Mouse (Mus musculus) left cerebral cortex, postnatal 10 days (tissue): ENCODE measurements at regions not wholly inside any gene's neighbourhood (a gene's known extent, or its start where the extent isn't known, plus 50 kb on each side); places are given as distances from the start of the nearest gene placed in this dataset.
A peak's percentile ranks its signal among the peaks of the same experiment; 100 is the strongest.
"Not testable (repeated sequence)": the region's sequence is repeated elsewhere in the genome, so short reads cannot be mapped to it uniquely, and the experiment has no call there.

Source experiments
- DNase-seq, 2 experiments: peaks; one replicate each; pipeline ENCODE4 v3.0.0; 2021 to 2022; ENCODE audit warnings: low spot score in 2 of 2, mixed read lengths in 1 of 2; ENCODE audit errors: extremely low spot score in 1 of 2
- intact Hi-C: fragments of 180-260 bp; cut with DNase I; formaldehyde crosslinking; loops from one replicate; pipeline ENCODE4 v1.15.1; 2025

DNA sequence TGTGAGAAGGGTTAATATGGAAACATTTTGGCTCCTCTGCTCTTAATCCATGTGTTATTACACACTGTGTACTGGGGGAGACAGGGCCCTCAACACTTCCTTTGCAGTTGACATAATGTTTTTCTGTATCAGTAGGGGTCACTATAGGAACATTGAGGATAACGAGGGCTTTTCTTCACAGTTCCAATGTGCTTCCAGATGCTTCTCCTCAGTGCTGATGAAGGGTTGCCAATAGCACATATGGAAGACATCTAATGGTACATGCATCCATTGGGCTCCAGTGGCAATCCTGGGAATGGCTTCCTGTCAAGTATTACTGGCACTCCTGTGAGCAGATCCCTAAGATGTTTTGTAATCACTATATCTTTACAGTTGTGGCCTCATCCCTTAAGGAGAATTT is 62.1 kb downstream of the Naa11 start:
- no peak for DNase-seq
- intact Hi-C loops: no loop called here

GRCm38 (mm10) chr5:97325831-97326230 is 66.3 kb downstream of the Naa11 start:
- no peak for DNase-seq
- intact Hi-C loops: no loop called here

GRCm38 (mm10) chr5:97323873-97324272 is 68.3 kb downstream of the Naa11 start:
- DNase-seq: no peak
- intact Hi-C loops: no loop called here

DNA sequence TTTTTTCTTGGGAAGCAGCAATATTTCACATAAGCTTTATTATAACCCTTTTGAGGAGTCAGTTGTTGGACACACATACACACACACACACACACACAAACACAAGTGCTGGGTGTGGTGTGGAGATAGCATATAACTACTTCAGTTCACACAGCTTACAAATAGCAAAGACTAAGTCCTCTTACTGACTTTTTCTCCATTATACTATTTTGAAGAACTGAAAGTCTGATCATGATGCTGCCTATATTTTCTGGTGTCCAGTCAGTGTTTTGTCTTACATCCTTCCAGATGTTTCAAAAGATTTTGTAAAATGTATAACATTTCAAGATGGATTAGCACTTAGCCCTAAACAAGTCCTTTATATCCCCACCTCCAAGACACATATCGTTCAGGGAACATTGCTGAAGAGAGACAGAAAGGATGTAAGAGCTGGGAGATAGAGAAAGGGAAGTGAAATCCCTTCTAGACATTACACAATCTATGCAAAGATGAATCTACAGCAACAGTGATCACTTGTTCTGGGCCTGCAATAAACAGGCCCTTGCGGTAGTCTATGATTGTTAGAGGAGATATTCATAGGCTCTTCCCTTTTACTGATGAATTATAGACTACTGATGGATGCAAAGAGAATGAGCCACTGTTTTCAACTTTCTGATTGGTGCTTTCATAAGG is 72.2 kb downstream of the Naa11 start:
- intact Hi-C loops: no loop called here
- DNase-seq: no peak

DNA sequence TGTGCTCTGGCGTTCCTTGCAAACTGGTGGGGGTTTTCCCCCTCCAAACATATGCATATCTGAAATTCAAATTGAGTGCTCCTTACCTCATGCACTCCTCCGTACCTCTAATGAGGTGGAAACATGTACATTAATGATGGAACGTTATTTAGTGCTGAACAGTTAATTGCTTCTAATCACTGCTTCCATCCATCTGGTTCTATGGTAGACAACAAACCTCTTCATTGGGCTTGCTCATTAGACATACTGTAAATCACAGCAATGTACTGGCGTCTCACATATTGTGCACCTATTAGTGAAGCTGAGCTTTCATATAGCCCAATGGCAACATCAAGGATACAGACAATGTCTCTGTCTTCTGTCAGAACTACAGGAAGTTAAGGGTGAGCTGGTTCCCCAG is 85.3 kb downstream of the Naa11 start:
- no peak for DNase-seq
- intact Hi-C loops: no loop called here

GRCm38 (mm10) chr5:97304921-97305320 is 87.3 kb downstream of the Naa11 start:
- intact Hi-C loops: no loop called here
- DNase-seq: no peak

DNA sequence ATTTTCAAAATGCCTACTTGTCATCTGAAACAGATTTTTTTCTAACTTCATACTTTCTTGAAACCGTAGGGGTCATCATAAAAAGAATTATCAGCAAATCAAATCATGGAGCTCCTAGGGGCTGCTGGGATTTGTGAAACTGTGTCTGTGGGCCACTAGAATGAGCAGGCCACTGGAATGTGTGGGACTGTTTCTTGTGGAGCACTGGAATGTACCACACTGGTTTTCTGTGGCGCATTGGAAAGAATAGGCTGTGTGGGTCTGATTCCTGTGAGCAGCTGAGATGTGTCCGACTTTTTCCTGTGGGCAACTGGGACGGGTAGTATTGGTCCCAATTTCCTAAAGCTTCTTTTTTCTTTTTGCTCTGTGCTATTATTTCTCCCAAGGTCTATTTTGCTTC is 90.6 kb downstream of the Naa11 start:
- no peak for DNase-seq
- intact Hi-C loops: no loop called here

DNA sequence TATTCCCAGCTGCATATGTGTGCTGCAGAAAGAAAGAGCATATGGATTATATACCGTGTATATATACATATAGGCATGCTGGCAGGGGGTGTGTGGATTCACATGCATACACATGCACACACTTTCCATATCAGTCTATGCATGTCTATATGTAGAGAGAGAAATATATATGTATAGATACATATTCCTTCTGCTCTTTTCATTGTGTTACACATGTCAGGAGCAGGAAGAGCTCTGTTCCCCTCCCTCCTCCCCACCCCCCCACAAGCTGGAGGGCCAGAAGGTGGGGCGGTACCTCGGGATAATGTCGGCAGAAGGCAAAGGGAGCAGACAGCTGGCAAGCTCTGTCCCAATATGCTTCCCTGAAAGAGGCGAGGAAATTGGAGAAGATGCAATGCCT is 91.3 kb downstream of the Naa11 start:
- intact Hi-C loops: no loop called here
- DNase-seq: peak; percentile 49 to 56

DNA sequence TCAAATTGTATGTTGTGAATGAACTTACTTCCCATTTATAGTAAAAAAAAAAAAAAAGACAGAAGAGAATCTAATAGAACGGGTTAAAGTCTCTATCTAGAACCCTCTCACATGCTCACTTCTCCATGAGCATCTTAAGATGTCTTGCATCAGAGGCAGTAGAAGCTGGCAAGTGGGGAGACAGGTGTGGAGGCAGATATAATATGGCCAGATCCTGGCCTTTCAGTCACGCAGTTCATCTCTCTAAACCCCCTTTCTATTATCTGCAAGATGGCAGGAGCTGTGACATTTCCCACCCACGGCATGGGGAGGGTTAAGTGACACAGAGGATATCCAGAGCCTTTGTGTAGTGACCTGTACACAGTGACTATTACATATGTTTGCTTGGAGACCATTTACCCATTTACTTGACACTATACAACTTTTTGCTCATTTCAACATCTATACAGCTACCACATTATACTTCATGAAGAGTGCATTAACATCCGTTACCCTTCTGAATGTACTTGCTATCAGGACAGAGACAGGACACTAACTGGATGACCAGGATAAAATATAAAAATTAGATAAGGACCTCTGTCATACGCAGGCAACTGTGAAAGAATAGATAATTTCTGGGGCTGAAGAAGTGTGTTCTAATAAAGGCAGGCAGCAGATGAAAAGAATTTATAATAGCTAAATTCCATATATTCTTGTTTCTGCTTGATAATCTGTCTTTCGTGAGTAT is 91.9 kb downstream of the Naa11 start:
- intact Hi-C loops: no loop called here
- DNase-seq: no peak

- no peak for DNase-seq
- intact Hi-C loops: no loop called here
Measured at GRCm38 (mm10) chr5:97299631-97300030, 92.5 kb downstream of the Naa11 start.

GRCm38 (mm10) chr5:97296213-97296612 is 96.0 kb downstream of the Naa11 start:
- intact Hi-C loops: no loop called here
- no peak for DNase-seq

DNA sequence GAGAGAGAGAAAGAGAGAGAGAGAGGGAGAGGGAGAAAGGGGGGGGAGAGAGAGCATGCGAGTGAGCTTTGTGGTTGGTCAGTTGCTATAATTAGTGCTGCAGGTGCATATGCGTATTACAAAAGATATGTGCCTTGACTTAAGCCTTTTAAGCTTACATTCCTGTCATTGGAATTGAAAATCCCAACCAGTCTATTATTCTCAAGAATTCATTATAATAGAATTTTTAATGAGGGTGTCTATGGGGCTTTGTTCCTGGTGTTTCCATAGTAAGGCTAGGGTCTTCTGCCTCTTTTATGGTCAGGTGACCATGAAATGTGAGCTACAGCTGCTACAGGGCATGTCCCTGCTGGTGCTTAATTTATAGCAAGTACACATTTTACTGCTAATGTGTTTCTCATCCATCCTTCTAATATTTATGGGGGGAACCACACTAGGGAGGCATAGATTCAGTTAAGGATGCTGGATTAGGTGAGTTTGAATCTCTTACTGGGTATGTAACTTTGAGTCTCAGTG is 102.0 kb downstream of the Naa11 start:
- no peak for DNase-seq
- intact Hi-C loops: no loop called here

- intact Hi-C loops: no loop called here
- peak in 1 of 2 experiments; percentile 36 for DNase-seq
Measured at GRCm38 (mm10) chr5:97289401-97290165, 102.6 kb downstream of the Naa11 start.

GRCm38 (mm10) chr5:97279455-97279854 is 112.7 kb downstream of the Naa11 start:
- intact Hi-C loops: no loop called here
- DNase-seq: no peak

DNA sequence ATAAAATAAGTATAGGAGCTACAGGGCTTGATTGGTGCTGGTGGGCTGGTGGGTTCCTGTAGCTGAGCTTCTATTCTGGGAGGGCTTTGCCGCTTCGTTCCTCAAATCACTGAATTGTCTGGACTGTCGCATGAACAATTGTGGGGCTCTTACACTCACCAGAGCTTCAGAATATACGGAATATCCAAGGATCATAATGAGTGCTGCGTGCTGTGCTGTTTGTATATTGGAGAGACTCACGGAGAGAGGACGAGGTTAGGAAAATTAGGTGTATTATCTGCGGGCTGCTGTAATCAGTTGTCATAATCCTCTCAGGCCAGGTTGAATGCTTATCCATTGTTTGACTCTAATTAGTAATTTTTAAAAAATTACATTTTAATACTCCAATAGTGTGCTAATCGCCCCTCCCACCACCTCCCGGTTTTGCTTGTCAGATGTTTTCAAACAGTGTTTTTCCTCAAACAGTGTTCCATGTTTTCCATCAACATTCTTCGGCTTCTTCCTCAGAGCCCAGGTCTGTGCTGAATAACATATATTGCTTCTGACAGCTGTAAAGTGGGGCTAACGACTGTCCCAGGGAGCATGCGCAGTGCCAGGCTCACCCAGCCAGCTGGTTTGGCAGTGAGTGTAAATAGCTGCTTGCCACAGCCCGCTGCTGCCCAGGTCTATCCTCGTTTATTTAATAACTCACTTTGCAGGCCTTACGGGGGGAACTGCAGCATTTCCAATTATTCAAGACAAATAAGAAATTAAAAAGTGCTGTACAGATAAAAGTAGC is 114.2 kb downstream of the Naa11 start:
- intact Hi-C loops: no loop called here
- peak in 1 of 2 experiments; percentile 26 for DNase-seq

DNA sequence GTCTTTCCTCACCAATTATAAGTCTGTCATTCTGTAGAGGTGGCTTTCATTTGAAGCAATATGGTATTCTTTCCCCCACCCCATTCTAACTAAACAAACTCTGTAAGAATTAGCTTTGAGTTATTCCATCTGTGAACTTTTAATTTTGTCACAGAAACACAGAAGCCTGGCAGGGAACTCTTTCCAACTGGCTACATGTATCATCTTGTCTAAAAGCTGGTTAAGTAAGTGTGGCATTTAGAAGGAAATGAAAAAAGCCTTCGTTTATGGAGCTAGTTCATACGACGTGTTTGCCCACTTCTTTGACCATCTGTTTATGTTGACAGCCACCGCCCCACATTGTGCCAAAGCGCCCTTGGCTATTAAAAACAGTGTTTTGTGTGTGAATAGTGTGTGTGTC is 115.5 kb downstream of the Naa11 start:
- intact Hi-C loops: no loop called here
- DNase-seq: peak in 1 of 2 experiments; percentile 21

DNA sequence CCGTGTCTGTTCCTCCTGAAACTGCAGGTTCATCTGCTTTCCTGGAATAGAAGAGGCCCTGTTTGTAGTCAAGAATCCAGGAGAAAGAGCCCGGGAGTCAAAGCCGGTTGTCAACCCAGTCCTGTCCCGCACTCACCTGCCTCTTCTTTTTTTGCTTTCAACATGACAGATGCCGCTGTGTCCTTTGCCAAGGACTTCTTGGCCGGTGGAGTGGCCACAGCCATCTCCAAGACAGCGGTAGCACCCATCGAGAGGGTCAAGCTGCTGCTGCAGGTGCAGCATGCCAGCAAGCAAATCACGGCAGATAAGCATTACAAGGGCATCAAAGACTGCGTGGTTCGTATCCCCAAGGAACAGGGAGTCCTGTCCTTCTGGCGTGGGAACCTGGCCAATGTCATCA is 127.5 kb downstream of the Naa11 start:
- intact Hi-C loops: not testable (repeated sequence)

GRCm38 (mm10) chr5:97257106-97257505 is 135.1 kb downstream of the Naa11 start:
- DNase-seq: no peak
- intact Hi-C loops: no loop called here

More for the DNA sequence above, 127.5 kb downstream of the Naa11 start:
- DNase-seq: not testable (repeated sequence)

GRCm38 (mm10) chr5:97256445-97257060 is 135.6 kb downstream of the Naa11 start:
- intact Hi-C loops: no loop called here
- no peak for DNase-seq
